Mouse (Mus musculus) gastrocnemius, postnatal 25 days (tissue): Measurements from ENCODE around the gene Pnma1. TPM values are rescaled to one million over a fixed set of nuclear protein-coding genes. Genes with fewer than 3 reads are reported as not detected.
A peak's percentile ranks its signal among the peaks of the same experiment; 100 is the strongest.

ENCODE experiments used
- DNase-seq: peaks from one replicate; pipeline ENCODE4 v3.0.0; 2022
- total RNA-seq, 2 experiments: library from RNA; stranded (reverse); gene quantifications; 1 replicate in 1 of 2; 2 replicates in 1 of 2; pipeline ENCODE4 v1.2.3; 2021

Gene Pnma1
- total RNA-seq, 2 experiments from 2014 or later = 0.10 to 0.24 TPM

DNA sequence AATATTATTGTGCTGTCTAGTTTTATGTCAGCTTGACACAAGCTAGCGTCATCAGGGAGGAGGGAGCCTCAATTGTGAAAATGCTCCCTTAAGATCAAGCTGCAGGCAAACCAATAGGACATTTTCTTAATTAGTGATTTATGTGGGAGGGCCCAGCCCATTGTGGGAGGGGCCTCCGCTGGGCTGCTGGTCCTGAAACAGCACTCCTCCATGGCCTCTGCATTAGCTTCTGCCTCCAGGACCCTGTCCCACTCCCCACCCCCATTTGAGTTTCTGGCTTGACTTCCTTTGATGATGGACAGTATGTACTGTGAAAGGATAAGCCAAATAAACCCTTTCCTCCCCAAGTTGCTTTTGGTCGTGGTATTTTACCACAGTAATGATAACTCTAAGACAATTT lies 41.3 kb downstream of the Pnma1 start:
- DNase-seq = no peak

- DNase-seq = no peak
Observed at GRCm38 (mm10) chr12:84101493-84101845, 46.8 kb downstream of the Pnma1 start.

GRCm38 (mm10) chr12:84100604-84101492 lies 47.4 kb downstream of the Pnma1 start, which contains the start of gene Acot6:
Gene Acot6 (plus strand): TSS chr12:84100654.
- peak; percentile 18 for DNase-seq

DNA sequence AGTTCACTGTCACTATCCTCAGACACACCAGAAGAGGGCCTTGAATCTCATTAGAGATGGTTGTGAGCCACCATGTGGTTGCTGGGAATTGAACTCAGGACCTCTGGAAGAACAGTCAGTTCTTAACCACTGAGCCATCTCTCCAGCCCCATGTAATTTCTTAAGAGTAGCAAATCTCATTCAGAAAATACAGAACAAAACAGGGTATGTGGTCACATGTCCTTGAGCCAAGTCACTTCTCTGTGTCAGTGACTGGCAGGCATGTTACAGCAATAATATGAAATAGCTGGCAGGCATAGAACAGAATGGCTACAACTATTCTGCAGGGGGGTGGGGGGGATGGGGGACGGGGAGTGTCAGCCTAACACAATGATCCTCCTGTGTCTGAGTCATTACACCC lies 48.2 kb downstream of the Pnma1 start:
- DNase-seq = no peak

- DNase-seq = no peak
Observed at GRCm38 (mm10) chr12:84099605-84100004, 48.7 kb downstream of the Pnma1 start.

Other genes starting within 250 kb of the Pnma1 start
- 10 to 100 TPM; 14.3 to 14.9 TPM for gene Numb, start 226.6 kb downstream of the Pnma1 start, total RNA-seq
- gene Riox1, start 197.9 kb downstream of the Pnma1 start, total RNA-seq = 1 to 10 TPM; 2.3 to 2.9 TPM
- not detected for gene Heatr4, start 163.6 kb downstream of the Pnma1 start, total RNA-seq
- 10 to 100 TPM; 12.6 to 13.9 TPM for gene Acot2, start 160.6 kb downstream of the Pnma1 start, total RNA-seq
- gene Acot1, start 139.0 kb downstream of the Pnma1 start, total RNA-seq = 1 to 10 TPM in 1 of 2 experiments, under 1 TPM in 1; 0.83 to 4.1 TPM
- gene Acot4, start 110.1 kb downstream of the Pnma1 start, total RNA-seq = under 1 TPM; 0.05 to 0.43 TPM
- not detected for gene Gm49366, start 109.6 kb downstream of the Pnma1 start, total RNA-seq
- not detected for gene Acot3, start 96.3 kb downstream of the Pnma1 start, total RNA-seq
- not detected for gene Acot5, start 79.2 kb downstream of the Pnma1 start, total RNA-seq
- gene Acot6, start 47.8 kb downstream of the Pnma1 start, total RNA-seq = 1 to 10 TPM; 1.5 to 1.6 TPM
- gene Dnal1, start 34.1 kb downstream of the Pnma1 start, total RNA-seq = 1 to 10 TPM; 6.9 to 7.2 TPM
- gene Elmsan1, start 70.4 kb upstream of the Pnma1 start, total RNA-seq = 1 to 10 TPM; 8.0 to 9.9 TPM
- gene Ptgr2, start 136.7 kb upstream of the Pnma1 start, total RNA-seq = 10 to 100 TPM; 78.4 to 80.6 TPM
- 10 to 100 TPM; 15.9 to 17.8 TPM for gene Zfp410, start 168.4 kb upstream of the Pnma1 start, total RNA-seq
- 10 to 100 TPM; 25.5 to 28.8 TPM for gene Coq6, start 213.2 kb upstream of the Pnma1 start, total RNA-seq
- gene Fam161b, start 213.3 kb upstream of the Pnma1 start, total RNA-seq = under 1 TPM; 0.64 to 0.83 TPM